Mouse (Mus musculus): ENCODE data around the gene Sell.

- TF ChIP-seq CTCF (IDR thresholded peaks at IDR 0.05; ENCODE audit: low read depth) = no peak
- no peak for TF ChIP-seq EP300 (optimal IDR thresholded peaks at IDR 0.05)
These were observed 12.0 kb downstream of the Sell start for GRCm38 (mm10) chr1:164073803-164074202.
